Mouse (Mus musculus) Muller cell, postnatal 12 days (primary cell): Measurements from ENCODE around the gene Olfr102.

Experiments
- DNase-seq: peaks from one replicate; pipeline ENCODE4 v3.0.0-alpha.2; 2015; ENCODE audit errors: inconsistent ontology term

The Olfr102 gene

DNA sequence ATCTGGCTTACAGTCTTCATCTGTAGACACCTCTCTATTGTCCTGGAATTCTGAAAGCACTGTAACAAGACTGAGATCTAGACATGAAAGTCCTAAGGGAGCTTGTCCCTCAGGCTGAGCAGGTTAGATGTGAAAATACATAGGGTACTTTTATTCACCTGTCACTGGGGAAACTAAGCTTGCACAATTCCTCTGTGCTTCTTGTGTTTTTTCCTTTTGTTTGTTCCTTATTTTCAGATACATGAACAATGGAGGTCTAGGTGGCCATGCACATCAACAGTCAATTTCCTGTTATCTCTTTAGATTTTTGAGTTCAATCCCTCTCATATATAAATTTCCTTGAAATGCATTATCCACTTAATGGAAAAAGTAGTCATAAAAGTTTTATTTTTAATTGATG, at the start of gene Olfr102:
Gene Olfr102 (minus strand): TSS at position 101 of the 400 bp plus-strand sequence.
- DNase-seq: no peak

DNA sequence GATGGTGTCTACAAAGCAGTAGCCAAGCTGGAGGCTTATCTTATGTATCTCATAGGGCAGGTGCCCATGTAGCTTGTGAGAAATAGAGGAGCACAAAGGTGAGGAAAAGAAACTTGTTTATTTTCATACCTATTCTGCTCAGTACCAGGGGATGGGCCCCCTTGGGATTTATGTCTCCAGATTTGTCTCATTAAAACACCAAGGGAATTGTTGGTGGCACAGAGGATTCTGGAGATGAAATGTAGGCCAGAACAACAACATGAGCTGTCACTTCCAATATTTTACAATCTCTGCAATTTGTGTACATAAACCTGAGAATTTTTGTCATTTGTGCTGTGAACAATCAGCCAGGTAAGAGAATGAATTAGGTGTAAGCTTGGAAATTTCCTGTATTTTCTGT, 42.4 kb upstream of the Olfr102 start, which contains the start of gene Olfr104-ps:
Gene Olfr104-ps (plus strand): TSS at position 301 of the 400 bp plus-strand sequence.
- no peak for DNase-seq

DNA sequence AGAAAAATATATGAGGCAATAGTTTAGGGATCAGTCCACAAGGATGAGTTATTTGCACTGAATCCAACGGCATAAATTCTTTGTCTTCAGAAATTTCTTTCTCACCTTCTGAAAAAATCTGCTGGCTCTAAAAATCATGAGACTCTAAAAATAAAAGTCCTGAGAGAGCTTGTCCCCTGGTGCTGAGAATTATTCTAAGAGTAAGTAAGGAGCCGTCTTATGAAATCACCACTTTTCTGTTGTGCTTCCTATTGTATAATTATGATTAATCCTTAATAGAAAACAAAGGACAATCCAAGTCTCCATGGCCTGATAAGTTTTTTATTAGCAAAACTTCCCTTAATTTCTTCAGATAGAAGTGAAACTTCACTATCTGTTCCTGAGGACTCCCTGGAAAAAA, 22.7 kb upstream of the Olfr102 start, which contains the start of gene Olfr103:
Gene Olfr103 (minus strand): TSS at position 101 of the 400 bp plus-strand sequence.
- DNase-seq: no peak

DNA sequence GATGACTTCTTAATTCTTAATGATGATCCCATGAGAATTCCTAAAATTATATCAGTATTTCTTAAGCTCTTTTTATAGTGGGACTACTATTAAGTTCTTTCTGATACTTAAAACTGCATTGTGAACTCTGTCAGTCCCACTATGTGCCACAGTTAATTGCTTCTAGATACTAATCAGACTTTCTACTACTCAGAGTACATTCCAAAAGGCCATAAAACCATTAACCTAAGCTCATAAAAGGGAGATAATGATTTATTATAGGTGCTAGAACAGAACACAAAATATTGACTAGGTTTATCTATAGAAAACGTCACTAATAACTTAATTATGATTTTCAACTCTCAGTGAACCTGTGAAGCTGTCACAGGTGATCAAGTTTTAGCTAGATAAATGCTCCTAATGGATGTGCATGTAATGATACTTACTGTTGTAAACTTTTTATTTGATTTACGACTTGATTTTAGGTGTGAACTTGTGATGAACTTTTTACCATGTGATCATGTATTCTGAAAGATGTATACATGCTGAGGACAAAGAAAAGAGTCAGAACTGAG, 6.6 kb downstream of the Olfr102 start:
- DNase-seq: no peak

DNA sequence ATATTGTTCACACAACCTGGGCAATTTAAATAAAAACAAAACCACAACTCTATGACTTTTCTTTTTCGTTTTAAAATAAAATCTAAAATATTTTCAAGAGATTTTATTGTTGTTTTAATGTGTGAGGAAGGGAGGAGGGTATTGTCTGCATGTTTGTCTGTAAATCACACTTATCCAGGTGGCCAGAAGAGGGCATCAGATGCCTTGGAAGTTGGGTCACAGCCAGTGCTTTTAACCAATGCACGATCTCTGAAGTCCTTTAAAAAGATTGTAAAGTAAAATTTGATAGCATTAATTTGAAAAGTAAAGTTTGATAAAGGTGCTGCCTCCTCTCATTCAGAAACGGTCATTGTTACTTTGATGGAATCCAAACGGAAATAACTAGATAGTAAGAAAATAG, 8.4 kb downstream of the Olfr102 start:
- DNase-seq: no peak

DNA sequence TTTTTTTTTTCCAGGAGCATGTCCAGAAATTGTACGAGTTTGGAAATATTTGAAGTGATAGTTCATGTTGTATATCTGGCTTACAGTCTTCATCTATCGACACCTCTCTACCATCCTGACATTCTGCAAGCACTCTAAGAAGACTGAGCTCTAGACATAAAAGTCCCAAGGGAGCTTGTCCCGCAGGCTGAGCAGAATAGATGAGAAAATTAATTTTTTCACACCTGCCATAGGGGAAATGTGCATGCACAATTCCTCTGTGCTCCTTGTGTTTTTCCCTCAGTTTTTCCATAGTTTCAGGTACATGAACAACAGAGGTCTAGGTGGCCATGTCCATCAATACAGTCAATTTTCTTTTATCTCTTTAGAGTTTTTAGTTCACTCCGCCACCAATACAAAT, 12.6 kb downstream of the Olfr102 start, which contains the start of gene Olfr101:
Gene Olfr101 (minus strand): TSS at position 101 of the 400 bp plus-strand sequence.
- no peak for DNase-seq

DNA sequence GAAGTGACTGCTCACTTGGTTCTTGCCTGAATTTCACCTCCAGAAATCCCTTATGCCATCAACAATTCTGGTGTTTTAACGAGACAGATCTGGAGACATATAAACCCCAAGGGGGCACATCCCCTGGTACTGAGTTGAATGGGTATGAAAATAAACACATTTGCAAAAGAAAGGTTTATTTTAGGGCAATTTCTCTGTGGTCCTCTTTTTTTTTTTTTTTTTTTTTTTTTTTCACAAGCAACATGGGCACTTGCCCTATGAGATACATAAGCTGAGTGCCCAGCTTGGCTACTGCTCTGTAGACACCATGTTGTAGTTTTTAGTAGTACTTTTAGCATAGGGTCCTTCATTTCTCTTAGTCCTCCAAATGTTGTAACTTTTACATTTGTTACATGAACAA, 33.5 kb downstream of the Olfr102 start, which contains the start of gene Olfr99:
Gene Olfr99 (minus strand): TSS at position 101 of the 400 bp plus-strand sequence.
- DNase-seq: no peak

DNA sequence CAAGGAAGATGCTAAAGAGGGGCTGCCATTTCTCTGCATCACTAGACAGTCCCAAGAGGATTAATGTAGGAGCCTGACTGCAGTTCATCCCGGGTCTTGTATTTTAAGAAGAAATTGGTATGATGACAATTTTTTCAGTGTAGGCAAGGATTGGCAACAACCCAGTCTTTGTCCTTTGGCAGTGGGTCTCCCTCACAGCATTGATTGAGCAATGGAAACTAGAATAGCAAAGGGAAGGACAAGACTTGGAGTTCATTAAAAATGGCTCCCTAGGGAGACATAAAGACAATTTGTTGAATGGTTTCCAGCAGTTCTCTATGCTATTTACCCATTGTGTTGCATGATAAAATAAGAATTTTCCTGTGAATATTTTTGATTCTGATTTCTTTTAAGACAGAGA, 36.5 kb downstream of the Olfr102 start:
- DNase-seq: no peak

DNA sequence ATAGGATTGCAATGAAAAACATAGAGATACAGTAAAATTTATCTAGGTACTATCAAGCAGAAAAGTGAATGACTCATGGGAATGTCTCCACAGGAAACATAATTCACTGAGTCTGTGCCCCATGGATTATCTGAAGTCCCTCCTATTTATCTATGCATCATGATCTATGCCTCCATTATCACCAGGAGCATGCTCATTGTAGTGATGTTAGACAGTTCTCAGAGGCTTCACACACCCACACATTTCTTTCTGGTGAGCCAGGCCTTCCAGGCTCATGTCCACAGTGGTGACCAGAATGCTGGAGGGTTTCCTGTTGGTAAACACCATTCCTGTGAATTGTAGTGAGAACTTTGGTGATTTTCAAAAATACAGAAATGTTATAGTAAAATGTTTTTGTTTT, 40.3 kb downstream of the Olfr102 start:
- no peak for DNase-seq

DNA sequence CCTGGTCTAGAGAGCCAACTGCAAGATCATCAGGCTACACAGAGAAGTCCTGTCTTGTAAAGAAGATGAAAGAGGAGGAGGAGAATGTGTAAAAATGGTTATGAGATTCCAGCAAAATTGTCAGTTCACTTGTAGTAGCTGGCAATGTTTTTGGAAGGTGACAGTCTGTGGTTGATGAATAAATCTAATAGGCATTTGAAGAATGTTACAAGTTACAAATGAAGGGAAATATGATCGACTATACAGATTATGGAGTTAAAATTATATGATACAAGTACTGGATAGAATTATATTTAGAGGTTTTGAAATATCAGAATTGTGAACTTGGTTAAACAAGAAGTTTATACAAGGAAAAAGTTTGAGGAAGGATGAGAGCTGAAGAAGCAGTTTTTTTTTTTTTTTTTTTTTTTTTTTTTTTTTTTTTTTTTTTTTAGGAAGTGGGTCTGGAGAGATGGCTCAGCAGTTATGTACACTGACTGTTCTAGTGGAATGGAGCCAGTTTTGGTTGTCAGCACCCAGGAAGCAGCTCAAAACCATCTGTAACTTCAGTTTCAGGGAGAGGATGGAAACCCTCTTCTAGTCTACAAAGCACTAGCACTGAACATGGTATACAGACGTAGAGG, 41.1 kb downstream of the Olfr102 start:
- DNase-seq: peak; percentile 76

DNA sequence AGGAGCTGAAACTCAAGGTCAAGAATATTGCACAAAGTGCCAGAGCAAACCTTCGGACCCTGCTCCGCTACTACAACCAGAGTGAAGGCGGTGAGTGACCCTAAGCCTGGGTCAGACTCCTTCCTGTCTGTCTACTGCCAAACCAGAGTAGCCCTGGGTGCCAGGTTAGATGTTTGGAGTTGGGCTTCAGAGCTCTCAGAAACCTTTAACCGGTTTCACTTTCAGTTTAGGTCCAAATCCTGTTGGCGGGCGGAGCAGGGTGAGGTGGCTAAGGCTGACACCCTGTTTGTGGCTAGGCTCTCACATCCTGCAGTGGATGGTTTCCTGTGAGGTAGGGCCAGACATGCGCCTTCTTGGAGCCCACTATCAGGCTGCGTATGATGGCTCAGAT, 46.2 kb downstream of the Olfr102 start:
- DNase-seq: peak; percentile 47

DNA sequence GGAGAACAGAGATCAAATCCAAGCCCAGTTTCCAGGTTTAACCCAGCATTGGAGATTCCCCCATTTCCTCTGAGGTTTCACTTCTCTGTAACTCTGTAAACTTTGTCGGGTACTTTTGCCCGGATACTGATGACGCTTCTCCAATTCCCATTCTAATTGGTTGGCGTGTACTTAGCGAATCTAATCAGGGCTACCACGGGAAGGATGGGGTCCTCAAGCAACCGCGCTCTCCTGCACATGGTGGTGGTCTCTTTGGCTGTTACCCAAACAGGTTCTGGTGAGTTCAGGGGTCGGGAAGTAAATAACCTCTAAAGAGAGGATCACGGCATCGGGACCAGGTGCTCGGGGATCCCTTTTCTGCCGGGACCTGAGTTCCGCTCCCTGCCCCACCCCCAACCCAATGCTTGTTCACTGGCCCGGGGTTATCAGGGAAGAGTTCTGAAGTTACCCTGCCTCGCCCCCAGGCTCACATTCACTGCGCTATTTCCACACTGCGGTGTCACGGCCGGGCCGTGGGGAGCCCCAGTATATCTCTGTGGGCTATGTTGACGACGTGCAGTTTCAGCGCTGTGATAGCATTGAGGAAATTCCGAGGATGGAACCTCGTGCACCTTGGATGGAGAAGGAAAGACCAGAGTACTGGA, 46.7 kb downstream of the Olfr102 start, which contains the start of gene H2-M3:
Gene H2-M3 (plus strand): TSS at position 163 of the 644 bp plus-strand sequence.
- DNase-seq: peak; percentile 78

DNA sequence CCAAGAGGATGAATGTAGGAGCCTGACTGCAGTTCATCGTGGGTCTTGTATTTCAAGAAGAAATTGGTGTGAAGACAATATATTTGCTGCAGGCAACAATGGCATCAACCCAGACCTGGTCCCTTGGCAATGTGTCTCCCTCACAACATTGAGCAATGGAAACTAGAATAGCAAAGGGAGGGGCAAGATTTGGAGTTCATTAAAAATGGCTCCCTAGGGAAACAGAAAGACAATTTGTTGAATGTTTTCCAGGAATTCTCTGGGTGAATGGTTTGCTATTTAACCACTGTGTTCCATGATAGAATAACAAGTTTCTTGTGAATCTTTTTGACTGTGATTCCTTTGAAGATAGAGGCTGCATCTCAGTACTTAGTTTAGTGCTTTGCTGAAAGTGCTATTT, 53.2 kb downstream of the Olfr102 start, which contains the start of gene Olfr98:
Gene Olfr98 (minus strand): TSS at position 124 of the 400 bp plus-strand sequence.
- DNase-seq: peak; percentile 55
